Mouse (Mus musculus) limb, embryonic 12.5 days (tissue): ENCODE results near the gene Vps53. TPM values are rescaled to one million over a fixed set of nuclear protein-coding genes. Genes with fewer than 3 reads are reported as not detected.

ENCODE experiments used
- ATAC-seq: fragments of 200-750 bp; cut with Nextera tagmentation; 2 replicates; pipeline ENCODE4 v1.8.0; 2017; ENCODE audit warnings: low read depth, moderate TSS enrichment; ENCODE audit not compliant: insufficient number of reproducible peaks, insufficient read depth, low FRiP score, low TSS enrichment
- H3K27ac ChIP-seq: fragments of 300-500 bp; sonication (generic); 2 replicates; pipeline ENCODE4 v1.5.1; 2016; ENCODE audit warnings: mild to moderate bottlenecking, moderate library complexity
- H3K27me3 ChIP-seq: fragments of 300-500 bp; sonication (generic); 2 replicates; pipeline ENCODE4 v1.6.1; 2016; ENCODE audit warnings: mild to moderate bottlenecking, moderate library complexity
- H3K36me3 ChIP-seq: fragments of 300-500 bp; sonication (generic); 2 replicates; pipeline ENCODE4 v1.6.1; 2016; ENCODE audit warnings: mild to moderate bottlenecking, moderate library complexity
- H3K4me1 ChIP-seq: fragments of 300-500 bp; sonication (generic); replicated peaks from 2 replicates; pipeline ENCODE4 v1.6.1; 2016
- H3K4me2 ChIP-seq: fragments of 300-500 bp; sonication (generic); 2 replicates; pipeline ENCODE4 v1.6.1; 2016; ENCODE audit warnings: mild to moderate bottlenecking, moderate library complexity
- H3K4me3 ChIP-seq: fragments of 300-500 bp; sonication (generic); replicated peaks from 2 replicates; pipeline ENCODE4 v1.5.1; 2016; ENCODE audit warnings: mild to moderate bottlenecking
- H3K9ac ChIP-seq: fragments of 300-500 bp; sonication (generic); replicated peaks from 2 replicates; pipeline ENCODE4 v1.6.1; 2016; ENCODE audit warnings: mild to moderate bottlenecking, moderate library complexity
- H3K9me3 ChIP-seq: fragments of 300-500 bp; sonication (generic); 2 replicates; pipeline ENCODE4 v1.6.1; 2016; ENCODE audit warnings: mild to moderate bottlenecking, moderate library complexity
- WGBS: fragments of 180-500 bp; shearing (Covaris S2); methylation state at CpG from one replicate; pipeline ENCODE4 v1.1.7; 2016; 5-methylcytosine and 5-hydroxymethylcytosine counted together
- polyA plus RNA-seq: library from polyadenylated mRNA; unstranded; fragments of >200 nt; fragmentation: Nextera tagmentation; extraction: Ambion mirVana; gene quantifications from 2 replicates; pipeline ENCODE4 v1.2.1, GENCODE M21; 2016

Gene Vps53
- polyA plus RNA-seq, 1 experiment from 2014 or later: 39.1 TPM

- ATAC-seq: peak; percentile 98
Observed at GRCm38 (mm10) chr11:76201761-76202674, 22.6 kb upstream of the Vps53 start.

GRCm38 (mm10) chr11:76196977-76197469 lies 17.6 kb upstream of the Vps53 start:
- H3K27ac ChIP-seq: no peak overlapping the region
- no peak overlapping the region for H3K4me3 ChIP-seq
- no peak overlapping the region for H3K9ac ChIP-seq
- H3K27me3 ChIP-seq: 0 out of 2 replicates have a peak, but pooled peaks cover 3% of the 10 kb centered on the region
- H3K4me2 ChIP-seq: no peak overlapping the region
- peaks cover 6% of the 10 kb centered on the region for H3K4me1 ChIP-seq
- H3K9me3 ChIP-seq: no peaks in the 10 kb centered on the region
- ATAC-seq: no peak
- H3K36me3 ChIP-seq: no peaks in the 10 kb centered on the region
- WGBS: 55% methylated on average over 8 of the region's 8 CpGs

More at GRCm38 (mm10) chr11:76201761-76202674, 22.6 kb upstream of the Vps53 start:
- Histone ChIP-seq H3K36me3 (peaks cover 27% of the 10 kb centered on the region), H3K27ac (peak overlapping the region; percentile 86), H3K4me1 (peaks cover 14% of the 10 kb centered on the region), H3K9ac (peak overlapping the region; percentile 85), H3K9me3 (no peaks in the 10 kb centered on the region), H3K27me3 (0 out of 2 replicates have a peak, but pooled peaks cover 3% of the 10 kb centered on the region), H3K4me3 (peak overlapping the region; percentile 79), H3K4me2 (peak overlapping the region; percentile 86)
- under 1% methylated on average over 89 of the region's 90 CpGs for WGBS

- Histone ChIP-seq H3K4me2 (no peak overlapping the region), H3K27me3 (0 out of 2 replicates have a peak, but pooled peaks cover 3% of the 10 kb centered on the region), H3K9ac (no peak overlapping the region), H3K27ac (no peak overlapping the region), H3K4me1 (peaks cover 4% of the 10 kb centered on the region), H3K4me3 (no peak overlapping the region), H3K9me3 (no peaks in the 10 kb centered on the region), H3K36me3 (no peaks in the 10 kb centered on the region)
- ATAC-seq: no peak
- WGBS: 60% methylated on average over 8 of the region's 8 CpGs
Observed at GRCm38 (mm10) chr11:76196275-76196976, 17.0 kb upstream of the Vps53 start.

DNA sequence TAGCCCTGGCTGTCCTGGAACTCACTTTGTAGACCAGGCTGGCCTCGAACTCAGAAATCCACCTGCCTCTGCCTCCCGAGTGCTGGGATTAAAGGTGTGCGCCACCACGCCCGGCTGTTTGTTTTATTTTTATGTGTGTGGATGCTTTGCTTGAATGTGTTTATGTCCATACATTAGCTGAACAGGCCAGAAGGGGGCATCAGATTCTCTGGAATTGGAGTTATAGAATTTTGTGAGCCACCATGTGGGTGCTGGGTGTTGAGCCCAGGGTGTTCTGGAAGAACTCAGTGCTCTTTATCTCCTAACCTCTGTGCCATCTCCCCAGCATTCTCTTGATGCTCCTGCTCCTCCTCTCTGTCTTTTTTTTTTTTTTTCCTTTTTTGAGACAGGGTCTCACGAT lies 7.5 kb upstream of the Vps53 start:
- Histone ChIP-seq H3K36me3 (no peaks in the 10 kb centered on the region), H3K4me3 (no peak overlapping the region), H3K27me3 (no peaks in the 10 kb centered on the region), H3K27ac (no peak overlapping the region), H3K9me3 (no peaks in the 10 kb centered on the region), H3K4me2 (no peak overlapping the region), H3K4me1 (no peaks in the 10 kb centered on the region), H3K9ac (no peak overlapping the region)
- ATAC-seq: no peak
- WGBS: 77% methylated on average over 6 of the region's 6 CpGs

DNA sequence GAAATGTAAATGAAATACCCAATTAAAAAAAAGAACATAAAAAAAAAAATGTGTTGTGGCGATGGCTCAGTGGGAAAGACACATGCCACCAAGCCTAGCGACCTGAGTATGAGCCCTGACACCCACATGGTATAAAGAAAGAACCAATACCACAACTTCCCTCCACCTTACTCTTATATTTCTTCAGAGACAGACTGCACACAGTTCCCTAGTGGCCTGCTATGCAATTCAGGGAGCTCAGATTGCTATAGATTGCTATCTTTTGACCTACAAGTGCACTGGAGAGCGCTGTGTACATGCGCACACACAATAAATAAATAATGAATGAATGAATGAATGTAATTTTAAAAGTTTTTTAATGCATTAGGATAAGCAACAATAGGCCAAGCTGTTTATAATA lies 4.3 kb upstream of the Vps53 start:
- Histone ChIP-seq H3K9ac (no peak overlapping the region), H3K36me3 (no peaks in the 10 kb centered on the region), H3K27me3 (no peaks in the 10 kb centered on the region), H3K4me2 (no peak overlapping the region), H3K9me3 (no peaks in the 10 kb centered on the region), H3K4me3 (no peak overlapping the region), H3K4me1 (peaks cover 1% of the 10 kb centered on the region), H3K27ac (no peak overlapping the region)
- 85% methylated on average over 4 of the region's 4 CpGs for WGBS
- no peak for ATAC-seq

DNA sequence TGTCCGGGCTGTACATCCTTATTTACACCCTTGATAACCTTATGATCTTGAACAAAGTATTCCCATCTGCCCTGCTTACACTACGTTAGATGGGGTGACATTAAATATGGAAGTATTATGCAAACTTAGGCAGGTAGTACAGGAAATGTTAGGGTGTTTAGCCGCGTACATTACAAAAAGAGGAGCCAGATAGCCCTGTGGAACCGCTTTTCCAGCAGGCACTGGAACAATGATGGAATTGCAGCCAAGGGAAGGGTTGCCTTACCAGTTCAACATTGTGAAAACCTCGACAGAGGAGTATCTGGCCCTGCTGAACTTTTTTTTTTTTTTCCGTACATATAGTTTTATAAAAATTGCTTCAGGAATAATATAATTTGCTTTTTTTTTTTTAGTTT lies 696 bp upstream of the Vps53 start:
- no peaks in the 10 kb centered on the region for H3K9me3 ChIP-seq
- peak overlapping the region; percentile 81 for H3K4me3 ChIP-seq
- ATAC-seq: no peak
- peak overlapping the region; percentile 94 for H3K4me2 ChIP-seq
- WGBS: 18% methylated on average over 7 of the region's 7 CpGs
- H3K27ac ChIP-seq: no peak overlapping the region
- H3K9ac ChIP-seq: peak overlapping the region; percentile 69
- no peaks in the 10 kb centered on the region for H3K27me3 ChIP-seq
- peaks cover 6% of the 10 kb centered on the region for H3K36me3 ChIP-seq
- H3K4me1 ChIP-seq: peaks cover 8% of the 10 kb centered on the region

DNA sequence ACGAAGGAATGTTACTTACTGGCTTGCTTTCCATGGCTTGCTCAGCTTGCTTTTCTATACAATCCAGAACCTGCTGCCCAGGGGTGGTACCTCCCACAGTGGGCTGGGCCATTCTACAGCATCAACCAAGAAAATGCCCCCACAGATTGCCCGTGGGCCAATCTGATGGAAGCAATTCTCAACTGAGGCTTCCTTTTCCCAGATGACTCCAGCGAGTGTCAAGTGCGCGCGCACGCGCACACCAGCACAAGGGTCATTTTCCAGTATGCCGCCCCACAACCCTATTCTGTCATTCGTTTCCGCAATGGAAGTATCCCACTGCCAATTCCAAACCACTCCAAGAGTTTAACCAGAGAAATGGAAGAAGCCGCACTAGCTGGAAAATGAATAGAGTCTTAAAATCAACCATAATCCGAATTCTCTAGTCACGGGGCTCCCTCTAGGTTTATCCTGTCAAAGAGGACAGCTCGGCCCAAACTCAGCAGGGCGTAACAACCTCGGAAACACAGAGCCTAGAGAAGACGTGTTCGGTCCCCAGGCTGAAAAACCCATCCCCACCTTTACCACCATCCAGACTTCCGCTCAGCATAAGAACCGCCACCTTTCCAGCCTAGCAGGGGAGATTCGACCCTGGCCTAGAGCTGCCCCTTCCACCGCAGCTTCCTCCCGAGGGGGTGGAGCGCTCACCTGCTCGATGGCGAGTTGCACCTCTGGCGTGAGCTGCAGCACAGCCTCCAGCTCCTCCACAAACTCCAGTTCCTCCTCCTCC lies 537 bp downstream of the Vps53 start:
- Histone ChIP-seq H3K4me3 (peak overlapping the region; percentile 81), H3K9me3 (no peaks in the 10 kb centered on the region), H3K27ac (0 out of 2 replicates have a peak overlapping the region, but pooled peaks have one; percentile 51), H3K27me3 (no peaks in the 10 kb centered on the region), H3K4me2 (peak overlapping the region; percentile 94), H3K9ac (peak overlapping the region; percentile 69), H3K4me1 (peaks cover 8% of the 10 kb centered on the region), H3K36me3 (peaks cover 8% of the 10 kb centered on the region)
- ATAC-seq: peak; percentile 73; the same call in 1 of the 2 replicates
- 2% methylated on average over 28 of the region's 28 CpGs for WGBS

DNA sequence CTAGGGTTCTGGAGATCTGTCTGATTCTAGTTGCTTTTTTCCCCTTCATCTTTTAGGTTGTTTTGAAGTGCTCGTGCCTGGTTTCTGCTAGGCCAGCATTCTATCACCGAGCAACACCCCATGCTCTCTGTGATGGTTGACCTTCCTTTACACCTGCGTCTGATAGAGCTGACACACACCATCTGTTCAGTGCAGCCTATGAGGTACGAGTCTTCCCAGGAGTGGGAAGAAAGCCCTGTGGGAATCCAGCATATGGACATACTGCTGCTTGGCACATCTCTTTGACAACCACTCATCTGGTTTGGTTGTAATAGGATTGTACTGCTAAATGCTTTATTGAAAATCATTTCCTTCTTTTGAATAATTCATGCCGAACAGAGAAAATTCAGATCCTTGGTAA lies 9.2 kb downstream of the Vps53 start:
- Histone ChIP-seq H3K9ac (no peak overlapping the region), H3K27me3 (no peaks in the 10 kb centered on the region), H3K27ac (no peak overlapping the region), H3K9me3 (no peaks in the 10 kb centered on the region), H3K36me3 (peaks cover 23% of the 10 kb centered on the region), H3K4me3 (no peak overlapping the region), H3K4me1 (no peaks in the 10 kb centered on the region), H3K4me2 (no peak overlapping the region)
- no peak for ATAC-seq
- 75% methylated on average over 5 of the region's 5 CpGs for WGBS

- Histone ChIP-seq H3K27ac (no peak overlapping the region), H3K4me1 (no peaks in the 10 kb centered on the region), H3K9ac (no peak overlapping the region), H3K27me3 (no peaks in the 10 kb centered on the region), H3K36me3 (peaks cover 28% of the 10 kb centered on the region), H3K4me2 (no peak overlapping the region), H3K4me3 (no peak overlapping the region), H3K9me3 (no peaks in the 10 kb centered on the region)
- no peak for ATAC-seq
- 82% methylated on average over 3 of the region's 3 CpGs for WGBS
Observed at GRCm38 (mm10) chr11:76168976-76169375, 10.5 kb downstream of the Vps53 start.

GRCm38 (mm10) chr11:76167079-76167765 lies 12.2 kb downstream of the Vps53 start:
- no peaks in the 10 kb centered on the region for H3K27me3 ChIP-seq
- no peak overlapping the region for H3K27ac ChIP-seq
- H3K4me2 ChIP-seq: no peak overlapping the region
- no peaks in the 10 kb centered on the region for H3K4me1 ChIP-seq
- no peaks in the 10 kb centered on the region for H3K9me3 ChIP-seq
- no peak for ATAC-seq
- whole genome bisulfite sequencing: 34% methylated on average over 5 of the region's 5 CpGs
- peaks cover 29% of the 10 kb centered on the region for H3K36me3 ChIP-seq
- H3K9ac ChIP-seq: no peak overlapping the region
- no peak overlapping the region for H3K4me3 ChIP-seq
